Mouse (Mus musculus): ENCODE data around the gene Cdk15.
A peak's percentile ranks its signal among the peaks of the same experiment; 100 is the strongest.

The Cdk15 gene

DNA sequence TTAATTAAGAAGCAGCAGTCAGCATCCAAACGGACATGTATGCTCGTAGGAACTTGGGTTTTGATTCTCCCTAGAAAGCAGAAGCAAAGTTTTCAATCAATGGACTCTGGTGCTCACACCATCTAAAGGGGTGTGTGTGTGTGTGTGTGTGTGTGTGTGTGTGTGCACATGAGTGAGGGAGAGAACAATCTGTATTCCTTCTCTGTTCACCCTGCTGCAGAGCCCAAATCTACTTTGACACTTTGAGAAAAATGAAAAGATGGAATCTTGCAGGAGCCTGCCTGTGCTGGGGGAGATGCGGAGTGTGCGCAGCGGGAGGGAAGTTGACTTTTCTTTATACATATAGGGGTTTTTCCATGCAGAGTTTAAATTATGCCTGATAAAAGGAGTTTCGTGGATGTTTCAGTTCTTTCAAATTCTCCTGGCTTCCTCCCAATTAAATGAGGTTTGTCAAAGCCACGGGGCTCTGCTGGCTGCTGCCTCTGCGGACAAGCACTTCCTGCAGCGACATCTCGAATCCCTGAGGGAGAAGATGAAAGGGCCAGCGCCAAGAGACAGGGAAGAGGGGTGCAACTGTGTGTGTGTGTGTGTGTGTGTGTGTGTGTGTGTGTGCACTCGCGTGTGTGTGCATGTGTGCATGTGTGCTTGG, 76.2 kb downstream of the Cdk15 start:
- no peak for DNase-seq

DNA sequence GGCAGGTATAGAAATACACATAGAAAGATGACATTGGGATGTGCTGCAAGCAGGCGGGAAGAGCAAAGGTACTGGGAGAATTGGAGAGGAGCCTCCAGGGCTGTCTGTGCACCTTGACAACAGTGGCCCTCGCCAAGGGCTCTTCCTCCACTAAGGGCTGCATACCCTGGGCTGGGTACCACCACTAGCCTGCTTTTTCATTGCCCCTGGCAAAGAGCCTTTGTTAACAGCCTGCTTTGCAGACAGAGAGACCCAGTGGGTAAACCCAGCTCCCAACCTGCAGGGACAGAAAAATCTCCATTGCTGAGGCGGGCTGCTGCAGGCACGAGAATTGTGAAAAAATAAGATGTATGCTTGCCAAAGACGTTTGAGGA, 76.7 kb downstream of the Cdk15 start:
- DNase-seq: no peak

- no peak for DNase-seq
Observed at GRCm38 (mm10) chr1:59333860-59334561, 77.3 kb downstream of the Cdk15 start.

- no peak for DNase-seq
Observed at GRCm38 (mm10) chr1:59334562-59334890, 77.8 kb downstream of the Cdk15 start.

- DNase-seq: no peak
Observed at GRCm38 (mm10) chr1:59336256-59336655, 79.5 kb downstream of the Cdk15 start.

DNA sequence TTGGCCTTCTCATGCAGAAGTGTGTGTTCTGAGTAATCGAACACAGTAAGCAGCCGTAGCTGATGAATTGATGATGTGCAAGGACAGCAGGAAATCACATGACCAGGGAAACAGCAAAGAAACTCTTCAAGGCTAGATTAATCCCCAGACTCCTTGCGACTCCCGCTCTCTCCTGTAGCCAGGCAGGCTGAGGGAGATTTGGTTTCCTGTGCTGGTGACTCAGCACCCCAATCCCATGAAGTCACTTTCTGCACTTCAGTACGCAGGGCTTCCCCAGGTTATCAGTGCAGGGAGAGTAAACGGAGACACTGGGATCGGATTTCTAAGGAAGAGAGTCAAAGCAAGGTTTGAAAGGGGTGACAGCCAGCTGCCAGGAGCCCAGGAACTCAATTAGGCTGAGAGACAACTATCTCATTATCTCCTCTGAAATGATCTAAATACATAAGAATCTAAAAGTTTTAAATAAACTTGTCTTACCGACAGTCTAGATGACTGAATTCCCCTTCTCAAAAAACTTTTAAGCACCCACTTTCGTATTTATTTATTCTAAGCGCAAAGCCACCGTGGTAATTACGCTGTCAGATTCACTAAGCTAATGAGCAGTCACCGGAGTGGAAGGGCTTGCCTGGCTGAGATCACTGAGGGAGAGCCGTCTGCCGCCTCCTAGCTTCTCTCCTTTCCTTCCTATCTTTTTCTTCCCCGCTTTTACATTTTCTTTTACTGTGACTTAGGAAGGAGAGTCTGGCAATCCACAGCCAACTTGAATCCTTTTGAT, 84.3 kb downstream of the Cdk15 start:
- DNase-seq: no peak

GRCm38 (mm10) chr1:59341697-59342096, 85.0 kb downstream of the Cdk15 start:
- no peak for DNase-seq

- no peak for DNase-seq
Observed at GRCm38 (mm10) chr1:59342146-59342545, 85.4 kb downstream of the Cdk15 start.

GRCm38 (mm10) chr1:59352706-59353105, 96.0 kb downstream of the Cdk15 start:
- no peak for DNase-seq

GRCm38 (mm10) chr1:59355440-59355839, 98.7 kb downstream of the Cdk15 start:
- no peak for DNase-seq

DNA sequence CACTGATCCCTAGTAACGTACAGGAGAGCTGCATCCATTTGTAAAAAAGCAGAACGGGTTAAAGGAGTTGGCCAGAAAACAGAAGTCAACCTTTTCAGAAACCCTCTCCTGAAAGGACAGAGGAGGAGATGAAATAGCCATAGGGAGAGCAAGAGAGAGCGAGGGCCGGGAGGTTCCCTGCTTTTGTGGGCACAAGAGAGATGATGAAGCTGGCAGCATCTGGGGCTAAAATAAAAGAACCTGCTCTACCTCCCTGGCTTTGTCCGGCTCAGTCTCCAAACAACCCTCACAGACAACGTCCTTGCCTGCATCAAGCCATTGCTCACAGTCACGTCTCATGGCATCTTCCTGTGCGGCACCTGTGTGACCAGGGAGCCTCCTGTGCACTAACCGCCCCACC, 102.4 kb downstream of the Cdk15 start:
- no peak for DNase-seq

- no peak for DNase-seq
Observed at GRCm38 (mm10) chr1:59360834-59361233, 104.1 kb downstream of the Cdk15 start.

- DNase-seq: no peak
Observed at GRCm38 (mm10) chr1:59361460-59361859, 104.8 kb downstream of the Cdk15 start.

DNA sequence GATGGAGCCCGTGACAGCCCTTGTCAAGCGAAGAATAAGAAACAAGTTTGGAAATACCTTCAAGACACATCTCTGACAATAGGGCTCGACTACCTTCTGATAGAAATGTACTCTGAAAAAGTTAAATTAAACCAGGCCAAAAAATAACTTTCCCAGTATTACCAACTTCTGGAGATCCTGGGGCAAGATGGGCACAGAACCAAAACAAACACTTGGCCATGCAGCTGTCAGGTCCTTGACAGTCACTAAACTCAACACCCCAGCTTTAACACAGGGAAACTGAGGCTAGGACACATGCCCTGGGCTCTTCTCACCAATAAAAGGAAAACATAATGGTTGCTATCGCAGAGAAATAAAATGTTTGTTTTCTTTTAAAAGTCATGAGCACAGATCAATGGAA, 105.3 kb downstream of the Cdk15 start:
- DNase-seq: no peak

DNA sequence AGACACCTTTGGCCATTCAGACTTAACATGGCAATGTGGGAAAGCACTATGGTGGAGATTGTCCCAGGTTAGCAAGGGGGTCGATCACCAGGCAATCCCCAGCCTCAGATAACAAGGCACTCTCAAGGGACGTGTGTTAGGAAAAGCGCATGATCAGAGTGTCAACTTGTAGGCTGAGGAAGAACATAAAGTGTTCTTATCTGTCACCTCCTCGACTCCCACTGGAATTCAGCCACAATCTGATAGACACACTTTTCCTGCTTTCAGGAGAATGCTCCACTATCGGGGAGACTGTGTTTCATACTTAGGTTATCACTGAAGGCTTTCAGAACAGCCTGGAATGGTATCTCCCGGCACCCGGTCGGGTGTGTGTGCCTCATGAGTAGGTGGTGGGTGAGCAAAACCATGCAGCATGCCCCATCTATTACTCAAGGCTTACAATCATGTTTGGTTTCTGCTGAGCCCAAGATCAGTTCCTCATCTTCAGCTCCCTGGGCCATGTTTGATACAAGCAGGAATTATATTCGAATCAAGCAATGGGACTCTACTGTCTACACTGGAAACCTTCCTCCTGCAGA, 107.8 kb downstream of the Cdk15 start:
- DNase-seq: no peak

DNA sequence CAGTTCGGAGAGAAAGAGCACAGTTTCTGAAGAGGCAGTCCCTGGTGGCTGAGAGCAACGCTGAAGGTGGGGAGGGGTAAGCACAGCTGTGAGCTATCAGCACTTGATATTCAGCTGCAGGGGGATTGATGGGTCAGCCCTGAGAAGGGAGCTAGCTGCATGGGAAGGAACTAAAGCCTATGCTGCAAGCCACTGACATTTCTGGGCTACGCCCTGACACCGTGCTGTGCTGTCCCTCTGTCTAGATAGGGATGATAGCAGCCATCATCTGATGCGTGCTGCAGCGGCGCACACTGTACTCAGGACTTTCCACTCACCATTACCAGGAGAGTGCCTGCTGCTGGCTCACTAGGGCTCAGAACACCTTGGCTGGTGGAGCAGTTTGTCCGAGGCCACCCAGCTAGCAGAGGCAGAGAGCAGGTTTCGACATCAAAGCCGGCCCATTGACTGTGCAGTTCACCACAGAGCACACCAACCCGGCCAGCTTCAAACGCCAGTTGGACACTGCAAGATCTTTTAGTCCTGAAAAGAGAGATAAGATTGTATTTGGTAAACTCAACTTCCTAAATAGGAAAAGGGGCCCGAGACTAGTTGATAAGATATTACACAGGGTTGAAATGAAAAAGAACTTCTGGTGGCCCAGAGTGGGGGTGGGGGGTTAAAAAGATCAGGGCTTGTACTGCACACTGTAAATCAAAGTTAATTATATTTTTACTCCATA, 111.4 kb downstream of the Cdk15 start:
- DNase-seq: peak; percentile 18

GRCm38 (mm10) chr1:59368649-59369319, 112.1 kb downstream of the Cdk15 start:
- peak; percentile 11 for DNase-seq

- no peak for DNase-seq
Observed at GRCm38 (mm10) chr1:59369320-59369685, 112.6 kb downstream of the Cdk15 start.

DNA sequence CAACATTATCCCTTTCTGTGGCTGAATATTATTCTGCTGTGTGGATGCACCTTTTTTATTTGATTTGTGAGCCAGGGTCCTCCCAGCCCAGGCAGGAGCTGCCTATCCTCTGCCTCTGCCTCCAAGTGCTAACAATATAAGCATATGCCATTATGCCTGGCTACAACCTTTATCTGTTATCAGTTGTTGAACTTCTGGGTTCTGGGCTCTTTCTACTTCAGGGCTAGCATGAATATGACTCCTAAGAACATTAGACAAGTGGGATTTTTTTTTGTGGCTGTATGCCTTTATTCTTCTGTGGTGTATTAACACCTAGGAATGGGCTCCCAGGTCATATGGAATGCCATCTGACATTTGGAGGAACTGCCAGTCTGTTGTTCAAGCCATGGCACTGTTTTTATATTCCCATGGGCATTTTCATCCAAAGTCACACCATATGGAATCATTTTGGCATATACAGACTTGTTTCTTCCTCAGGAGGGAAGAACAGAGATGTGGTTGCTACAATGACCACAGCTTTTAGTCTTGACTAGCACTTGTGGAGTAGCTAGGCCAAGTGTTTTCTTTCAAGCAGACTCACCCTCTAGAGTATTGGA, 113.7 kb downstream of the Cdk15 start:
- DNase-seq: no peak

DNA sequence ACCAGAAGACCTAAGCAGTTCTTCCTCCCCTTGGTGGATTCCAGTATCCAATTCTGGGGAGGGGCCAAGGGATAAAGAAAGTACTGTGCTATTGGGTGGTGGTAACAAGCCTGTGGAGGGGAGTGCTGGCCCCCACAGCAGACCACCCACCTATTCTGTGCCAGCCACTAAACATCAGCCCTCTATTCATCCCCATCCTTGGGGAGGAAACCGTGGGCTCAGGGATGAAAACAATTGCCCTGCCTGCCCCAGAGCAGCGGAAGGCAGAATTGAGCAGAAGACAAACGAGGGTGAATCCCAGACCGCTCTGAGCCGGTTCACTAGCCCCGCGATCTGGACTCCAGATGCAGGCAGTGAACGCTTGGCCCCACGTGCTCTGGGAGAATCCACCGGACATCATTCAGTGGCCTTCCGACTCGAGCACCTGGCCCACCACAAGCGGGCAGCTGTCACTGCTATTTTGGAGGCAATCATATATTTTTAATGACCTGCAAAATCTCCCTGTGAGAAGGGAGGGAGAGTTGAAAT, 119.4 kb downstream of the Cdk15 start:
- no peak for DNase-seq

GRCm38 (mm10) chr1:59376557-59376956, 119.9 kb downstream of the Cdk15 start:
- DNase-seq: no peak

DNA sequence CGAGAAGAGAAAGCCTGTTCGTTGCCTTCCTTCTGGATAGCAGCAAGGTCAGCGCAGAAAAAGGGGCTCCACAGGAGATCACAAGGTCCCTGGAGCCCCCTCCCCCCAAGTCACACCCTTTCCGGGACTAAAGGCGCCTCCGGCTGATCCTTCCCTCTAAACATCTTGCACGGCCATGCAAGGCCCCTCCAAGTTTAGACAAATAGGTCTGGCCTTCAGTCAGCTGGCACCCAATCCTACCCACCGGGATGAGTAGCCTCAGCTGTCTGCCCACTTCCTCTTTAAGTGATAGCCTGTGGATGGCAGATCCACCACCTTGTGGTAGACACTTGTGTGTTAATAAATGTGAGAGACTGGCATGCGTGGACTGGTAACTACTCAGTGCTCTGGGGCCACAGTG, 120.6 kb downstream of the Cdk15 start:
- no peak for DNase-seq
